8 mouse cellular contexts compared by ENCODE assay signal in genomic region chr9:104277528-104278162, GRCm38 (mm10). TPM values are rescaled to one million over a fixed set of nuclear protein-coding genes. Genes with fewer than 3 reads are reported as not detected.
DNase-seq lines count a peak whose midpoint lies in the region; ATAC-seq lines count a peak whose summit lies in the region.

No protein-coding gene starts in this region.

- H3K4me3 ChIP-seq in midbrain, embryonic 14.5 days (replicated peaks; ENCODE audit: low read depth, low read length) = no peak overlapping the region

- no peak for ATAC-seq in midbrain, embryonic 14.5 days (ENCODE audit: low FRiP score, low TSS enrichment)

- no peaks in the 10 kb centered on the region for H3K27me3 ChIP-seq in midbrain, embryonic 14.5 days (ENCODE audit: control insufficient read depth, insufficient read depth, low read length)

- H3K9me3 ChIP-seq in midbrain, embryonic 14.5 days (ENCODE audit: control insufficient read depth, low read length) = no peaks in the 10 kb centered on the region

- peak overlapping the region; percentile 15; the same call in 1 of the 2 replicates for H3K4me2 ChIP-seq in midbrain, embryonic 14.5 days (ENCODE audit: low read length)

- H3K4me1 ChIP-seq in midbrain, embryonic 14.5 days (ENCODE audit: control insufficient read depth, insufficient read depth, low read length) = no peaks in the 10 kb centered on the region

- peak; percentile 13 for DNase-seq in adrenal gland, postnatal 10 days
- no peak for DNase-seq in adrenal gland, postnatal 4 days (ENCODE audit: low spot score in 2 of 2)
- peak; percentile 64 for DNase-seq in CD4-positive, CD25-positive, alpha-beta regulatory T cell, adult 2 months (ENCODE audit: low read depth, low spot score)
- DNase-seq in embryo, embryonic 10.5 days (ENCODE audit: low spot score) = peak; percentile 78
- peak; percentile 3 to 18 for DNase-seq in heart, postnatal 14 days
- peak; percentile 13 to 26 for DNase-seq in layer of hippocampus, postnatal 36 days
- DNase-seq in midbrain, embryonic 14.5 days = peak; percentile 82
- peak; percentile 21 for DNase-seq in thymus, postnatal 25 days

- no peak overlapping the region for H3K27ac ChIP-seq in midbrain, embryonic 14.5 days (replicated peaks; ENCODE audit: low read depth, low read length)

- no peak overlapping the region for H3K9ac ChIP-seq in midbrain, embryonic 14.5 days (replicated peaks; ENCODE audit: low read length)

- WGBS in midbrain, embryonic 14.5 days = 21% methylated on average over 18 of the region's 18 CpGs

- intact Hi-C loops in heart, postnatal 14 days (cut with DNase I) = loop anchor here (1.0 to 2.0 kb wide), 2 partner anchors 29 to 95 kb away; no protein-coding TSS in a partner anchor

- H3K36me3 ChIP-seq in midbrain, embryonic 14.5 days (ENCODE audit: control insufficient read depth, insufficient read depth, low read length) = no peaks in the 10 kb centered on the region

RNA-seq across cellular contexts. Expression of gene Dnajc13, which starts 14.9 kb away (rescaled TPM):
- 10 to 100 TPM; 40.5 to 58.5 TPM for total RNA-seq in adrenal gland, postnatal 10 days (2021)
- total RNA-seq in adrenal gland, postnatal 4 days (2021) = 10 to 100 TPM; 50.6 to 57.1 TPM
- 10 to 100 TPM; 37.9 to 39.4 TPM for total RNA-seq in heart, postnatal 14 days (2021)
- total RNA-seq in layer of hippocampus, postnatal 36 days (2021) = 10 to 100 TPM; 61.7 to 70.3 TPM
- 27.6 and 32.0 TPM in 2 replicates for polyA plus RNA-seq in midbrain, embryonic 14.5 days (2014; fragmentation: Nextera tagmentation; extraction: Ambion mirVana)

RNA-seq across cellular contexts. Expression of gene Acpp, which starts 59.9 kb away (rescaled TPM):
- total RNA-seq in adrenal gland, postnatal 10 days (2021) = 1 to 10 TPM in 1 of 2 experiments, under 1 TPM in 1; 0.96 to 1.6 TPM
- 1 to 10 TPM; 1.8 to 2.2 TPM for total RNA-seq in adrenal gland, postnatal 4 days (2021)
- total RNA-seq in heart, postnatal 14 days (2021) = under 1 TPM; 0.26 to 0.39 TPM
- not detected for total RNA-seq in layer of hippocampus, postnatal 36 days (2021)
- 0.24 and 0.41 TPM in 2 replicates for polyA plus RNA-seq in midbrain, embryonic 14.5 days (2014; fragmentation: Nextera tagmentation; extraction: Ambion mirVana)

Comparison
In these comparisons a context has a peak if more than half of its experiments do, and no peak if none do; other contexts are left out.
1. DNase-seq: peak in adrenal gland, postnatal 10 days (single experiment), CD4-positive, CD25-positive, alpha-beta regulatory T cell, adult 2 months (single experiment), embryo, embryonic 10.5 days (single experiment), heart, postnatal 14 days (2 of 2), layer of hippocampus, postnatal 36 days (2 of 2), midbrain, embryonic 14.5 days (single experiment) and thymus, postnatal 25 days (single experiment); none in adrenal gland, postnatal 4 days (0 of 2).